Mouse (Mus musculus) ES-CJ7 (cell line): ENCODE measurements at regions not wholly inside any gene's neighbourhood (a gene's known extent, or its start where the extent isn't known, plus 50 kb on each side); places are given as distances from the start of the nearest gene placed in this dataset.

Experiments used
- DNase-seq: peaks from one replicate; pipeline ENCODE4 v3.0.0; 2011; ENCODE audit warnings: low read depth, low spot score

GRCm38 (mm10) chr4:33552856-33553255 lies 242.7 kb downstream of the Rngtt start:
- DNase-seq = no peak

GRCm38 (mm10) chr4:33554606-33555005 lies 244.5 kb downstream of the Rngtt start:
- no peak for DNase-seq

- no peak for DNase-seq
Observed at GRCm38 (mm10) chr4:33555231-33555933, 245.3 kb downstream of the Rngtt start.

- DNase-seq = no peak
Observed at GRCm38 (mm10) chr4:33555966-33556365, 245.9 kb downstream of the Rngtt start.

GRCm38 (mm10) chr4:33556661-33557540 lies 246.8 kb downstream of the Rngtt start:
- DNase-seq = no peak

GRCm38 (mm10) chr4:33570274-33570673 lies 260.2 kb downstream of the Rngtt start:
- no peak for DNase-seq

- no peak for DNase-seq
Observed at GRCm38 (mm10) chr4:33571351-33571750, 261.2 kb downstream of the Rngtt start.

GRCm38 (mm10) chr4:33577631-33578030 lies 267.5 kb downstream of the Rngtt start:
- DNase-seq = no peak

GRCm38 (mm10) chr4:33580491-33580890 lies 270.4 kb downstream of the Rngtt start:
- DNase-seq = no peak

GRCm38 (mm10) chr4:33581180-33581591 lies 271.1 kb downstream of the Rngtt start:
- DNase-seq = no peak

- DNase-seq = no peak
Observed at GRCm38 (mm10) chr4:33581766-33582525, 271.8 kb downstream of the Rngtt start.

- DNase-seq = no peak
Observed at GRCm38 (mm10) chr4:33582986-33583720, 273.0 kb downstream of the Rngtt start.

GRCm38 (mm10) chr4:33583979-33584907 lies 274.1 kb downstream of the Rngtt start:
- DNase-seq = no peak

- peak; percentile 46 for DNase-seq
Observed at GRCm38 (mm10) chr4:33585821-33586220, 275.7 kb downstream of the Rngtt start.

- no peak for DNase-seq
Observed at GRCm38 (mm10) chr4:33586290-33586614, 276.1 kb downstream of the Rngtt start.

GRCm38 (mm10) chr4:33586615-33587451 lies 276.7 kb downstream of the Rngtt start:
- DNase-seq = peak; percentile 59

GRCm38 (mm10) chr4:33587666-33588065 lies 277.6 kb downstream of the Rngtt start:
- no peak for DNase-seq

- DNase-seq = no peak
Observed at GRCm38 (mm10) chr4:33588127-33588526, 278.0 kb downstream of the Rngtt start.

GRCm38 (mm10) chr4:33589207-33589606 lies 279.1 kb downstream of the Rngtt start:
- no peak for DNase-seq
